Mouse (Mus musculus) CH12.LX (cell line): ENCODE measurements around the gene Ror1. TPM values are rescaled to one million over a fixed set of nuclear protein-coding genes. Genes with fewer than 3 reads are reported as not detected.

ENCODE experiments used
- DNase-seq: peaks from one replicate; pipeline ENCODE4 v3.0.0-alpha.2; 2013; ENCODE audit errors: extremely low read depth
- H3K27ac ChIP-seq: 2 replicates; pipeline ENCODE4 v1.5.1; 2012; ENCODE audit warnings: low read depth, mild to moderate bottlenecking, control low read depth, moderate library complexity; ENCODE audit not compliant: insufficient read depth
- H3K27me3 ChIP-seq: replicated peaks from 2 replicates; pipeline ENCODE3; 2012; ENCODE audit warnings: inconsistent platforms
- H3K36me3 ChIP-seq, 2 experiments: replicated peaks in 1 of 2; 2 replicates each; pipeline versions ENCODE3 to v1.6.1; 2012; ENCODE audit warnings: inconsistent platforms in 1 of 2, low read length in 1 of 2, mild to moderate bottlenecking in 1 of 2, mixed read lengths in 1 of 2, moderate library complexity in 1 of 2; ENCODE audit not compliant: control insufficient read depth in 1 of 2, insufficient read depth in 1 of 2
- H3K4me1 ChIP-seq, 2 experiments: 2 replicates each; pipeline ENCODE4 v1.6.1; 2012; ENCODE audit warnings: inconsistent platforms in 1 of 2, moderate library complexity in 1 of 2; ENCODE audit not compliant: insufficient read depth in 2 of 2, control insufficient read depth in 1 of 2
- H3K4me2 ChIP-seq: 2 replicates; pipeline ENCODE4 v1.6.1; 2012; ENCODE audit warnings: low read depth, mild to moderate bottlenecking, control low read depth; ENCODE audit not compliant: poor library complexity, insufficient read depth, severe bottlenecking
- H3K4me3 ChIP-seq, 3 experiments: fragments of 150-350 bp in 1 of 3; sonication (generic) in 1 of 3; replicated peaks in 1 of 3; 2 replicates each; pipeline versions ENCODE3 to v1.5.1; 2011 to 2012; ENCODE audit warnings: low read depth in 2 of 3, low read length in 2 of 3, mild to moderate bottlenecking in 2 of 3, moderate library complexity in 2 of 3, control low read depth in 1 of 3, improper control_type of control experiment in 1 of 3, inconsistent platforms in 1 of 3, mixed read lengths in 1 of 3; ENCODE audit not compliant: poor library complexity in 1 of 3
- H3K79me2 ChIP-seq: replicated peaks from 2 replicates; pipeline ENCODE4 v1.6.1; 2012; ENCODE audit warnings: mild to moderate bottlenecking, moderate library complexity; ENCODE audit not compliant: control insufficient read depth, poor library complexity, insufficient read depth, severe bottlenecking; ENCODE audit errors: extremely low read depth
- H3K9ac ChIP-seq: 2 replicates; pipeline ENCODE4 v1.6.1; 2012; ENCODE audit warnings: low read depth, mild to moderate bottlenecking, control low read depth, moderate library complexity; ENCODE audit not compliant: insufficient read depth
- H3K9me3 ChIP-seq: replicated peaks from 2 replicates; pipeline ENCODE3; 2012; ENCODE audit warnings: low read length, inconsistent platforms, mixed read lengths
- CHD1 ChIP-seq: IDR thresholded peaks from 2 replicates; pipeline ENCODE4 v1.6.1; 2012; ENCODE audit warnings: low read depth, low read length, improper control_type of control experiment, inconsistent platforms
- CHD2 ChIP-seq: IDR thresholded peaks from 2 replicates; pipeline ENCODE4 v1.6.1; 2011; ENCODE audit warnings: low read length, improper control_type of control experiment
- CTCF ChIP-seq, 2 experiments: IDR thresholded peaks in 1 of 2; conservative IDR thresholded peaks in 1 of 2; 2 replicates each; pipeline ENCODE4 v1.5.1; 2011 to 2012; ENCODE audit warnings: low read depth in 2 of 2, low read length in 2 of 2, improper control_type of control experiment in 1 of 2, inconsistent platforms in 1 of 2, mild to moderate bottlenecking in 1 of 2, moderate library complexity in 1 of 2
- E2F4 ChIP-seq: IDR thresholded peaks from 2 replicates; pipeline ENCODE4 v1.6.1; 2011; ENCODE audit warnings: low read depth, low read length, improper control_type of control experiment; ENCODE audit not compliant: insufficient replicate concordance
- EP300 ChIP-seq: IDR thresholded peaks from 2 replicates; pipeline ENCODE4 v1.6.1; 2011; ENCODE audit warnings: low read length, improper control_type of control experiment
- ETS1 ChIP-seq: conservative IDR thresholded peaks from 2 replicates; pipeline ENCODE4 v1.6.1; 2012; ENCODE audit warnings: low read depth, mild to moderate bottlenecking, inconsistent platforms, low read length, improper control_type of control experiment, moderate library complexity
- IRF4 ChIP-seq: IDR thresholded peaks from 2 replicates; pipeline ENCODE4 v1.6.1; 2014; ENCODE audit warnings: low read depth, mild to moderate bottlenecking, inconsistent platforms, low read length, improper control_type of control experiment
- JUND ChIP-seq: conservative IDR thresholded peaks from 2 replicates; pipeline ENCODE4 v1.6.1; 2011; ENCODE audit warnings: low read depth, low read length, improper control_type of control experiment
- MAX ChIP-seq: IDR thresholded peaks from 2 replicates; pipeline ENCODE4 v1.6.1; 2011; ENCODE audit warnings: low read length, improper control_type of control experiment
- MAZ ChIP-seq: IDR thresholded peaks from 2 replicates; pipeline ENCODE4 v1.6.1; 2012; ENCODE audit warnings: low read depth, mild to moderate bottlenecking, inconsistent platforms, low read length, improper control_type of control experiment, moderate library complexity
- MXI1 ChIP-seq: IDR thresholded peaks from 2 replicates; pipeline ENCODE4 v1.6.1; 2011; ENCODE audit warnings: mild to moderate bottlenecking, low read depth, low read length, improper control_type of control experiment
- MYC ChIP-seq: IDR thresholded peaks from 2 replicates; pipeline ENCODE4 v1.6.1; 2011; ENCODE audit warnings: low read depth, mild to moderate bottlenecking, improper control_type of control experiment, low read length
- NRF1 ChIP-seq: IDR thresholded peaks from 2 replicates; pipeline ENCODE4 v1.6.1; 2014; ENCODE audit warnings: low read depth, mild to moderate bottlenecking, inconsistent platforms, low read length, improper control_type of control experiment, moderate library complexity
- PAX5 ChIP-seq: IDR thresholded peaks from 2 replicates; pipeline ENCODE4 v1.6.1; 2012; ENCODE audit warnings: low read length, inconsistent platforms, mixed read lengths
- POLR2A ChIP-seq: IDR thresholded peaks from 2 replicates; pipeline ENCODE4 v1.6.1; 2011; ENCODE audit warnings: low read depth, mild to moderate bottlenecking, improper control_type of control experiment, low read length
- POLR2AphosphoS2 ChIP-seq: IDR thresholded peaks from 2 replicates; pipeline ENCODE4 v1.6.1; 2011; ENCODE audit warnings: low read depth, low read length, improper control_type of control experiment
- RCOR1 ChIP-seq: conservative IDR thresholded peaks from 2 replicates; pipeline ENCODE4 v1.6.1; 2012; ENCODE audit warnings: low read depth, mild to moderate bottlenecking, inconsistent platforms, low read length, improper control_type of control experiment
- TBP ChIP-seq: conservative IDR thresholded peaks from 2 replicates; pipeline ENCODE4 v1.6.1; 2011; ENCODE audit warnings: low read depth, low read length, improper control_type of control experiment
- UBTF ChIP-seq: IDR thresholded peaks from 2 replicates; pipeline ENCODE4 v1.6.1; 2012; ENCODE audit warnings: low read depth, mild to moderate bottlenecking, inconsistent platforms, low read length, improper control_type of control experiment, moderate library complexity
- USF1 ChIP-seq: IDR thresholded peaks from 2 replicates; pipeline ENCODE4 v1.6.1; 2014; ENCODE audit warnings: low read depth, mild to moderate bottlenecking, inconsistent platforms, low read length, improper control_type of control experiment
- ZC3H11A ChIP-seq: IDR thresholded peaks from 2 replicates; pipeline ENCODE4 v1.6.1; 2012; ENCODE audit warnings: low read depth, mild to moderate bottlenecking, inconsistent platforms, low read length, improper control_type of control experiment
- ZKSCAN1 ChIP-seq: IDR thresholded peaks from 2 replicates; pipeline ENCODE4 v1.6.1; 2012; ENCODE audit warnings: low read depth, inconsistent platforms, low read length, improper control_type of control experiment, borderline replicate concordance
- ZMIZ1 ChIP-seq: IDR thresholded peaks from 2 replicates; pipeline ENCODE4 v1.6.1; 2012; ENCODE audit warnings: low read depth, mild to moderate bottlenecking, inconsistent platforms, low read length, improper control_type of control experiment
- dilution Hi-C: fragments of 300-500 bp; cut with MboI; formaldehyde crosslinking; loops from 2 replicates; pipeline ENCODE4 v1.14.3; 2020; ENCODE audit warnings: low sequenced_read_pairs; ENCODE audit not compliant: extremely low pct_unique_long_range_greater_than_20kb, extremely low pct_ligation_motif_present
- in situ Hi-C: fragments of 300-500 bp; cut with MboI; formaldehyde crosslinking; loops from 3 replicates; pipeline ENCODE4 v1.14.3; 2019; ENCODE audit warnings: low sequenced_read_pairs, low pct_ligation_motif_present, low pct_unique_long_range_greater_than_20kb, mixed read lengths
- polyA plus RNA-seq: library from polyadenylated mRNA; unstranded; fragments of >175 nt; gene quantifications from 2 replicates; pipeline ENCODE4 v1.2.1, GENCODE M21; 2012; ENCODE audit warnings: low read depth; ENCODE audit not compliant: insufficient read length
- total RNA-seq, 2 experiments: library from RNA; depleted of rRNA; stranded (reverse); fragments of 300-350 nt in 1 of 2; fragments of >200 nt in 1 of 2; gene quantifications; 2 replicates each; pipeline ENCODE4 v1.2.3; 2012 to 2014

Ror1 gene
- total and polyA plus RNA-seq, 3 experiments = not detected

DNA sequence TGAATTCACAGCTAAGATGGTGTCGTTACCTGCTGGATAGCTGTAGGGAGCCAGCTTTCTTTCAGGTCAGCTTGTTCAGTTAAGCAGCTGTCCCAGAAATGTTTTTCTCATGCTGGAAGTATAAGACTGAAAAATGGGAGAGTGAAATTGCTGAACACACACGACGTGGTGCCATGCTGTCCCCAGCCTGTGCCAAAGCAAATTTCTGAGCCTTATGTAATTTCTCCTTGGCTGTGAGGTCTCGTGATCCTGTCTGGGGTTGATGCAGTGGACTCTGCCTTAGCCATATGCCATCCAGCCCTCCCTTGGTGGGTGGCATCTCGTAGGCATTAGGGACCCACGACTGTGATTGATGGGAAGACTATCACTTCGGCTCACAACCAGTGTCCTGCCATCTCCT is 180.9 kb downstream of the Ror1 start:
- in situ Hi-C loops (no loop called here), dilution Hi-C loops (no loop called here)
- TF ChIP-seq MXI1 = no peak
- TF ChIP-seq EP300 = no peak
- no peak for TF ChIP-seq NRF1
- TF ChIP-seq ZKSCAN1 = no peak
- TF ChIP-seq USF1 = no peak
- TF ChIP-seq MYC = no peak
- TF ChIP-seq ETS1 = no peak
- TF ChIP-seq CHD1 = no peak
- no peak for TF ChIP-seq IRF4
- no peak for TF ChIP-seq CTCF (conservative IDR thresholded peaks at IDR 0.05 in 1 of 2, IDR thresholded peaks at IDR 0.05 in 1 of 2; ENCODE audit: low read depth in 2 of 2, low read length in 2 of 2)
- TF ChIP-seq RCOR1 = no peak
- TF ChIP-seq TBP = no peak
- TF ChIP-seq CHD2 = no peak
- TF ChIP-seq MAX = no peak
- TF ChIP-seq ZMIZ1 = no peak
- TF ChIP-seq MAZ = no peak
- TF ChIP-seq E2F4 = no peak
- TF ChIP-seq UBTF = no peak
- TF ChIP-seq JUND = no peak
- Histone ChIP-seq H3K9me3 (peaks cover 32% of the 10 kb centered on the region), H3K4me1 (no peaks in the 10 kb centered on the region), H3K4me3 (no peak overlapping the region), H3K4me2 (no peak overlapping the region), H3K9ac (no peak overlapping the region), H3K36me3 (no peaks in the 10 kb centered on the region), H3K27ac (no peak overlapping the region), H3K79me2 (no peaks in the 10 kb centered on the region), H3K27me3 (no peaks in the 10 kb centered on the region)
- DNase-seq = no peak

DNA sequence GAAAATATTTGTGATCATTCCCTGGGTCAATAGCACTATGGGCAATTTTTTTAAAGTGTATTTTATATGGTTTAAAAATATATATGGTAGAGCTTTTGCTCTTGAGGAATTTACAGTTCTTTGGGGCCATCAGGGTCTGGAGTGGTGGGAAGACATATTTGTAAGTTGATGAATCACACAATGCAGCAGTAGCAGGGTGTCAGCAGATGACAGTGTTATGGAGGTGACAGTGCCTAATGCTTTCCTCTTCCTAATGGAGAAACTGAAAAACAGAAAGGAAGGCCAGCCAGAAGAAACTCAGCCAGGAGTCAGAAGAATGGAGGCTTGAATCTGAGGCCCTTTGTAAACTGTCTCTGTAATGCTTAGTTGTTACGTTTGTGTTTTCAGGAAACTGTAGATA is 181.4 kb downstream of the Ror1 start:
- TF ChIP-seq CTCF (conservative IDR thresholded peaks at IDR 0.05 in 1 of 2, IDR thresholded peaks at IDR 0.05 in 1 of 2; ENCODE audit: low read depth in 2 of 2, low read length in 2 of 2) = no peak
- no peak for TF ChIP-seq ETS1
- TF ChIP-seq POLR2AphosphoS2 = no peak
- TF ChIP-seq ZC3H11A = no peak
- TF ChIP-seq PAX5 = no peak
- TF ChIP-seq MYC = no peak
- no peak for TF ChIP-seq USF1
- TF ChIP-seq TBP = no peak
- no peak for TF ChIP-seq NRF1
- TF ChIP-seq RCOR1 = no peak
- no peak for TF ChIP-seq POLR2A
- Histone ChIP-seq H3K4me3 (no peak overlapping the region), H3K4me2 (no peak overlapping the region), H3K36me3 (no peaks in the 10 kb centered on the region), H3K4me1 (no peaks in the 10 kb centered on the region), H3K27ac (no peak overlapping the region), H3K9ac (no peak overlapping the region), H3K27me3 (no peaks in the 10 kb centered on the region), H3K79me2 (no peaks in the 10 kb centered on the region), H3K9me3 (peaks cover 33% of the 10 kb centered on the region)
- no peak for DNase-seq
- dilution Hi-C loops = no loop called here
- in situ Hi-C loops = no loop called here
